ENCODE assay signal across 22 mouse cellular contexts in the genomic region with DNA sequence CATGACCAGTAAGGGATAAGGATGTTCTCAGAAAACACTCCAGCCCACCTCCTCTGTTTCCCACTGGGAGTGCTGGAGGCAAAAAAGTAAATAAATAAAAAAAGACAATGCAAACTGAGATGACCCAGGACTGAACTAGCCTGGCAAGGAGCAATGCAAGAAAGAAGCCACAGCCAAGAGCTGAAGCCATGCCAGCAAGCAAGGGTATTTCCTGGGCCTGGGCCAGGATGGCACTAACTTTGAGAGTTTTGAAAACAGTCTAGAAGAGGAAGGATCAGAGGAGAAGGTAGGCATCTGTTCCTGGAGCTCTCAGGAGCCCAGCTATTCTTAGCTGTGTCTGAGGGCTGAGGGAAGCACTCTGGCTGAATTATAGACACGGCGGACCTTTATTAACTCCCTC.
DNase-seq lines count a peak whose midpoint lies in the region; ATAC-seq and TF ChIP-seq lines count a peak whose summit lies in the region.
"Had no signal": no experiment of that assay in that cellular context is flagged by ENCODE, and none has a peak within 500 bp of the region (broad histone marks: within the 10 kb centered on the region; RNA-seq: fewer than 3 reads in every experiment).

No protein-coding gene starts in this region.

- intact Hi-C loops in gastrocnemius, adult 2 months (cut with DNase I), result loop anchor here (10.0 kb wide), 1 partner anchor 190 kb away; no protein-coding TSS in a partner anchor
- intact Hi-C loops in gastrocnemius, postnatal 36 days (cut with DNase I), result loop anchor here (1.0 kb wide), 1 partner anchor 17 kb away; no protein-coding TSS in a partner anchor

- H3K4me3 ChIP-seq in gastrocnemius, adult 2 months, result no peak overlapping the region
- H3K4me3 ChIP-seq: forebrain, embryonic 13.5 days; heart, embryonic 13.5 days; hindbrain, embryonic 12.5 days; limb, embryonic 15.5 days had no signal

- TF ChIP-seq CTCF in gastrocnemius, adult 2 months (IDR thresholded peaks at IDR 0.05), result no peak

- ATAC-seq in monocyte, adult 5-6 weeks (replicated peaks; ENCODE audit: insufficient number of reproducible peaks, low FRiP score, low TSS enrichment, poor library complexity, severe bottlenecking), result no peak
- ATAC-seq: forebrain, embryonic 13.5 days had no signal

- peak; percentile 33 for DNase-seq in adrenal gland, adult 2 months
- no peak for DNase-seq in adrenal gland, adult 8-10 months
- DNase-seq in gastrocnemius, adult 2 months, result peak; percentile 40
- DNase-seq in gastrocnemius, postnatal 36 days, result no peak
- DNase-seq in lung, postnatal 36 days, result peak; percentile 16
- no peak for DNase-seq in lung, postnatal 25 days (ENCODE audit: low spot score)
- DNase-seq in adipocyte (ENCODE audit: low spot score), result peak; percentile 64
- DNase-seq: cerebellum, adult 11-12 months; heart, adult 11 months; heart, postnatal 14 days; kidney, adult 18-20 months; kidney, postnatal 4 days; layer of hippocampus, adult 9-11 months; midbrain, embryonic 14.5 days; thymus, adult 18-20 months; thymus, postnatal 36 days had no signal

- peak overlapping the region; percentile 31; the same call in 1 of the 2 replicates for H3K27ac ChIP-seq in gastrocnemius, adult 2 months
- H3K27ac ChIP-seq: forebrain, embryonic 13.5 days; heart, embryonic 13.5 days; hindbrain, embryonic 12.5 days; limb, embryonic 15.5 days; liver, embryonic 14.5 days had no signal

Comparison
In these comparisons a context has a peak if more than half of its experiments do, and no peak if none do; other contexts are left out.
1. DNase-seq: peak in adrenal gland, adult 2 months (single experiment), gastrocnemius, adult 2 months (single experiment), lung, postnatal 36 days (single experiment) and adipocyte (single experiment); none in adrenal gland, adult 8-10 months (single experiment), gastrocnemius, postnatal 36 days (0 of 2) and lung, postnatal 25 days (single experiment).